In the genomic region with DNA sequence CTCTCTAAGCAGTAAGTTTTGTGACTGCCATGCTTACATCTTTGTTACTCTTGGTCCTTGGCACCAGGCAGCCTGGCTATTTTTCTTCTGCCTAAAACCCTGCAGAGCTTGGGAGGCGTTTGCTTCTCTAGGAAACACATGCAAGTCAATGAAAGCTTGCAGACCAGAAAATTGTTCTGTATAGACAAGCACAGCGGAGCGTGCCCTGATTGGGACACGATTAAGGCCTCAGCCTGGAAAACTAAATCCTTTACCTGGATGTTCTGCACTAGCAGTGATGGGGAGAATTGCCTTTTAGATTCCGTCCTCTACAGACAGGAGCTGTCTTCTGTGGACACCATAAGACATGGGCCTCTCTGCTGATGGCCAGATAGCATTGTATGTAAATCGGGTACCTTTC, we compare ENCODE assay signal across 27 mouse cellular contexts.
"Had no signal": no experiment of that assay in that cellular context is flagged by ENCODE, and none has a peak within 500 bp of the region (broad histone marks: within the 10 kb centered on the region; RNA-seq: fewer than 3 reads in every experiment).

No protein-coding gene starts in this region.

- H3K4me1 ChIP-seq: embryonic facial prominence, embryonic 10.5 days; embryonic facial prominence, embryonic 12.5 days; embryonic facial prominence, embryonic 13.5 days; embryonic facial prominence, embryonic 15.5 days; forebrain, embryonic 12.5 days; forebrain, embryonic 13.5 days; forebrain, embryonic 15.5 days had no signal

- H3K9me3 ChIP-seq: embryonic facial prominence, embryonic 10.5 days; embryonic facial prominence, embryonic 12.5 days; embryonic facial prominence, embryonic 13.5 days; embryonic facial prominence, embryonic 15.5 days; forebrain, embryonic 10.5 days; forebrain, embryonic 12.5 days; forebrain, embryonic 13.5 days; forebrain, embryonic 15.5 days had no signal

- H3K4me2 ChIP-seq: embryonic facial prominence, embryonic 12.5 days; embryonic facial prominence, embryonic 13.5 days; embryonic facial prominence, embryonic 15.5 days; forebrain, embryonic 12.5 days; forebrain, embryonic 13.5 days; forebrain, embryonic 15.5 days had no signal

- ATAC-seq: forebrain, embryonic 13.5 days; forebrain, embryonic 14.5 days; forebrain, embryonic 15.5 days; forebrain, embryonic 16.5 days; forebrain, postnatal 0 days had no signal

- H3K36me3 ChIP-seq: embryonic facial prominence, embryonic 10.5 days; embryonic facial prominence, embryonic 12.5 days; embryonic facial prominence, embryonic 13.5 days; embryonic facial prominence, embryonic 15.5 days; forebrain, embryonic 10.5 days; forebrain, embryonic 12.5 days; forebrain, embryonic 15.5 days had no signal

- H3K27ac ChIP-seq: embryonic facial prominence, embryonic 10.5 days; embryonic facial prominence, embryonic 12.5 days; embryonic facial prominence, embryonic 13.5 days; embryonic facial prominence, embryonic 15.5 days; forebrain, embryonic 10.5 days; forebrain, embryonic 12.5 days; forebrain, embryonic 13.5 days; forebrain, embryonic 15.5 days; gastrocnemius, adult 2 months; heart, adult 2 months had no signal

- H3K27me3 ChIP-seq: embryonic facial prominence, embryonic 12.5 days; embryonic facial prominence, embryonic 13.5 days; embryonic facial prominence, embryonic 15.5 days; forebrain, embryonic 12.5 days; forebrain, embryonic 13.5 days; forebrain, embryonic 15.5 days had no signal

- H3K9ac ChIP-seq: embryonic facial prominence, embryonic 12.5 days; embryonic facial prominence, embryonic 13.5 days; embryonic facial prominence, embryonic 15.5 days; forebrain, embryonic 12.5 days; forebrain, embryonic 13.5 days; forebrain, embryonic 15.5 days; forebrain, postnatal 0 days had no signal

- DNase-seq: cerebellum, adult 8-10 months; cerebellum, adult 9-10 months; cerebellum, adult 9-11 months; cerebellum, postnatal 14 days; cerebellum, postnatal 25 days; cerebellum, postnatal 36 days; embryo, embryonic 11 days; forebrain, postnatal 0 days; gastrocnemius, adult 2 months; gastrocnemius, postnatal 10 days; gastrocnemius, postnatal 14 days; gastrocnemius, postnatal 25 days; gastrocnemius, postnatal 36 days; heart, adult 11 months; heart, adult 18-20 months; heart, adult 2 months had no signal

- H3K4me3 ChIP-seq: embryonic facial prominence, embryonic 10.5 days; embryonic facial prominence, embryonic 12.5 days; embryonic facial prominence, embryonic 13.5 days; embryonic facial prominence, embryonic 15.5 days; erythroblast, embryonic 14.5 days; forebrain, embryonic 10.5 days; forebrain, embryonic 12.5 days; forebrain, embryonic 13.5 days; forebrain, embryonic 15.5 days; gastrocnemius, adult 2 months; heart, adult 2 months had no signal
